Mouse (Mus musculus): Measurements from ENCODE around the gene Gm8439. TPM values are rescaled to one million over a fixed set of nuclear protein-coding genes. Genes with fewer than 3 reads are reported as not detected.

The Gm8439 gene
- not detected in 2 replicates for polyA plus RNA-seq (2015; fragmentation: Nextera tagmentation; extraction: Ambion mirVana)

GRCm38 (mm10) chr4:120588445-120588844, at the start of gene Gm8439:
TSS of gene Gm8439 (plus strand) at chr4:120588745.
- Histone ChIP-seq H3K4me1 (replicated peaks) (peaks cover 3% of the 10 kb centered on the region; the same call in 1 of the 2 replicates), H3K9me3 (no peaks in the 10 kb centered on the region), H3K27me3 (replicated peaks) (no peaks in the 10 kb centered on the region), H3K9ac (no peak within 1 kb of the TSS), H3K4me3 (replicated peaks) (no peak within 1 kb of the TSS), H3K4me2 (replicated peaks) (no peak within 1 kb of the TSS), H3K27ac (no peak within 1 kb of the TSS), H3K36me3 (no peaks in the 10 kb centered on the region)
- WGBS, result 29% methylated on average over 4 of the region's 4 CpGs
- ATAC-seq, result no peak

GRCm38 (mm10) chr4:120544896-120545295, 43.6 kb upstream of the Gm8439 start:
- no peaks in the 10 kb centered on the region for H3K4me1 ChIP-seq (replicated peaks)
- H3K36me3 ChIP-seq, result peaks cover 56% of the 10 kb centered on the region
- no peaks in the 10 kb centered on the region for H3K27me3 ChIP-seq (replicated peaks)
- 68% methylated on average over 1 of the region's 1 CpGs for WGBS
- no peak overlapping the region for H3K4me2 ChIP-seq (replicated peaks)
- H3K9me3 ChIP-seq, result no peaks in the 10 kb centered on the region
- H3K9ac ChIP-seq, result no peak overlapping the region
- no peak overlapping the region for H3K4me3 ChIP-seq (replicated peaks)
- no peak overlapping the region for H3K27ac ChIP-seq
- no peak for ATAC-seq

- 86% methylated on average over 6 of the region's 6 CpGs for WGBS
- H3K4me3 ChIP-seq (replicated peaks), result no peak overlapping the region
- H3K4me1 ChIP-seq (replicated peaks), result no peaks in the 10 kb centered on the region
- no peaks in the 10 kb centered on the region for H3K27me3 ChIP-seq (replicated peaks)
- H3K36me3 ChIP-seq, result peaks cover 40% of the 10 kb centered on the region
- ATAC-seq, result no peak
- H3K4me2 ChIP-seq (replicated peaks), result no peak overlapping the region
- H3K9ac ChIP-seq, result no peak overlapping the region
- H3K27ac ChIP-seq, result no peak overlapping the region
- H3K9me3 ChIP-seq, result no peaks in the 10 kb centered on the region
Measured at GRCm38 (mm10) chr4:120556592-120556991, 32.0 kb upstream of the Gm8439 start.

- Histone ChIP-seq H3K4me3 (replicated peaks) (no peak overlapping the region), H3K9ac (no peak overlapping the region), H3K4me2 (replicated peaks) (no peak overlapping the region), H3K4me1 (replicated peaks) (peaks cover 15% of the 10 kb centered on the region), H3K27ac (no peak overlapping the region), H3K9me3 (no peaks in the 10 kb centered on the region), H3K27me3 (replicated peaks) (no peaks in the 10 kb centered on the region), H3K36me3 (peaks cover 16% of the 10 kb centered on the region)
- ATAC-seq, result no peak
- WGBS, result 84% methylated on average over 2 of the region's 2 CpGs
Measured at GRCm38 (mm10) chr4:120565726-120566125, 22.8 kb upstream of the Gm8439 start.

- no peak for ATAC-seq
- H3K27me3 ChIP-seq (replicated peaks), result no peaks in the 10 kb centered on the region
- H3K9ac ChIP-seq, result peak overlapping the region; percentile 3; the same call in 1 of the 2 replicates
- WGBS, result 35% methylated on average over 5 of the region's 5 CpGs
- no peaks in the 10 kb centered on the region for H3K9me3 ChIP-seq
- peak overlapping the region; percentile 5 for H3K4me3 ChIP-seq (replicated peaks)
- peak overlapping the region; percentile 67 for H3K27ac ChIP-seq
- H3K4me2 ChIP-seq (replicated peaks), result peak overlapping the region; percentile 89
- peaks cover 10% of the 10 kb centered on the region for H3K36me3 ChIP-seq
- H3K4me1 ChIP-seq (replicated peaks), result peaks cover 23% of the 10 kb centered on the region
Measured at GRCm38 (mm10) chr4:120568005-120568404, 20.5 kb upstream of the Gm8439 start.

GRCm38 (mm10) chr4:120569025-120569424, 19.5 kb upstream of the Gm8439 start:
- Histone ChIP-seq H3K9me3 (no peaks in the 10 kb centered on the region), H3K4me2 (replicated peaks) (peak overlapping the region; percentile 89), H3K27ac (no peak overlapping the region), H3K36me3 (peaks cover 4% of the 10 kb centered on the region), H3K9ac (peak overlapping the region; percentile 89), H3K27me3 (replicated peaks) (no peaks in the 10 kb centered on the region), H3K4me3 (replicated peaks) (peak overlapping the region; percentile 93), H3K4me1 (replicated peaks) (peaks cover 23% of the 10 kb centered on the region)
- no peak for ATAC-seq
- WGBS, result 3% methylated on average over 4 of the region's 4 CpGs

GRCm38 (mm10) chr4:120569486-120570437, 18.8 kb upstream of the Gm8439 start, which contains the start of gene Ctps:
TSS of gene Ctps (minus strand) at chr4:120570276.
- peak within 1 kb of the TSS; percentile 92 for H3K27ac ChIP-seq
- H3K4me1 ChIP-seq (replicated peaks), result peaks cover 23% of the 10 kb centered on the region
- peaks cover 1% of the 10 kb centered on the region; the same call in 1 of the 2 replicates for H3K36me3 ChIP-seq
- H3K4me2 ChIP-seq (replicated peaks), result peak within 1 kb of the TSS; percentile 89
- WGBS, result under 1% methylated on average over 96 of the region's 97 CpGs
- H3K9ac ChIP-seq, result peak within 1 kb of the TSS; percentile 89
- peak within 1 kb of the TSS; percentile 93 for H3K4me3 ChIP-seq (replicated peaks)
- no peaks in the 10 kb centered on the region for H3K9me3 ChIP-seq
- no peaks in the 10 kb centered on the region for H3K27me3 ChIP-seq (replicated peaks)
- peak; percentile 98 for ATAC-seq

- Histone ChIP-seq H3K4me3 (replicated peaks) (peak overlapping the region; percentile 93), H3K27ac (peak overlapping the region; percentile 92), H3K4me1 (replicated peaks) (peaks cover 23% of the 10 kb centered on the region), H3K9ac (peak overlapping the region; percentile 89), H3K36me3 (no peaks in the 10 kb centered on the region), H3K9me3 (no peaks in the 10 kb centered on the region), H3K4me2 (replicated peaks) (peak overlapping the region; percentile 89), H3K27me3 (replicated peaks) (no peaks in the 10 kb centered on the region)
- ATAC-seq, result peak; percentile 70
- under 1% methylated on average over 26 of the region's 27 CpGs for WGBS
Measured at GRCm38 (mm10) chr4:120570438-120571069, 18.0 kb upstream of the Gm8439 start.

GRCm38 (mm10) chr4:120571070-120571464, 17.5 kb upstream of the Gm8439 start:
- no peak for ATAC-seq
- 59% methylated on average over 3 of the region's 3 CpGs for WGBS
- Histone ChIP-seq H3K4me3 (replicated peaks) (no peak overlapping the region), H3K36me3 (no peaks in the 10 kb centered on the region), H3K27me3 (replicated peaks) (no peaks in the 10 kb centered on the region), H3K4me1 (replicated peaks) (peaks cover 23% of the 10 kb centered on the region), H3K27ac (peak overlapping the region; percentile 92; the same call in 1 of the 2 replicates), H3K9me3 (no peaks in the 10 kb centered on the region), H3K9ac (no peak overlapping the region), H3K4me2 (replicated peaks) (peak overlapping the region; percentile 89)

- Histone ChIP-seq H3K27me3 (replicated peaks) (no peaks in the 10 kb centered on the region), H3K4me3 (replicated peaks) (no peak overlapping the region), H3K4me1 (replicated peaks) (peaks cover 23% of the 10 kb centered on the region), H3K27ac (no peak overlapping the region), H3K36me3 (no peaks in the 10 kb centered on the region), H3K9ac (no peak overlapping the region), H3K4me2 (replicated peaks) (no peak overlapping the region), H3K9me3 (no peaks in the 10 kb centered on the region)
- no peak for ATAC-seq
- WGBS, result 47% methylated on average over 3 of the region's 3 CpGs
Measured at GRCm38 (mm10) chr4:120571691-120572090, 16.9 kb upstream of the Gm8439 start.

GRCm38 (mm10) chr4:120580894-120581293, 7.7 kb upstream of the Gm8439 start:
- Histone ChIP-seq H3K27ac (no peak overlapping the region), H3K4me1 (replicated peaks) (no peaks in the 10 kb centered on the region), H3K4me2 (replicated peaks) (no peak overlapping the region), H3K9ac (no peak overlapping the region), H3K4me3 (replicated peaks) (no peak overlapping the region), H3K9me3 (no peaks in the 10 kb centered on the region), H3K27me3 (replicated peaks) (no peaks in the 10 kb centered on the region), H3K36me3 (no peaks in the 10 kb centered on the region)
- no peak for ATAC-seq
- WGBS, result 74% methylated on average over 5 of the region's 5 CpGs

- Histone ChIP-seq H3K4me1 (replicated peaks) (no peaks in the 10 kb centered on the region), H3K4me2 (replicated peaks) (no peak overlapping the region), H3K9ac (no peak overlapping the region), H3K4me3 (replicated peaks) (no peak overlapping the region), H3K27me3 (replicated peaks) (no peaks in the 10 kb centered on the region), H3K9me3 (no peaks in the 10 kb centered on the region), H3K36me3 (no peaks in the 10 kb centered on the region), H3K27ac (no peak overlapping the region)
- no peak for ATAC-seq
- WGBS, result 70% methylated on average over 9 of the region's 9 CpGs
Measured at GRCm38 (mm10) chr4:120581711-120582110, 6.8 kb upstream of the Gm8439 start.

Measured in intestine, embryonic 15.5 days (tissue).